Mouse (Mus musculus): ENCODE measurements around the gene Mrpl11.

- TF ChIP-seq CTCF (IDR thresholded peaks at IDR 0.05; ENCODE audit: low read depth) (no peak), EP300 (optimal IDR thresholded peaks at IDR 0.05) (no peak)
Observed at GRCm38 (mm10) chr19:4989434-4990255, 27.7 kb downstream of the Mrpl11 start.

Data from stomach, postnatal 0 days (tissue).